ENCODE assay signal across 23 mouse cellular contexts in genomic region chr5:3571266-3571665, GRCm38 (mm10). TPM values are rescaled to one million over a fixed set of nuclear protein-coding genes. Genes with fewer than 3 reads are reported as not detected.
A peak's percentile ranks its signal among the peaks of the same experiment; 100 is the strongest.
DNase-seq lines count a peak whose midpoint lies in the region; ATAC-seq and TF ChIP-seq lines count a peak whose summit lies in the region.
"Had no signal": no experiment of that assay in that cellular context is flagged by ENCODE, and none has a peak within 500 bp of the region (broad histone marks: within the 10 kb centered on the region; RNA-seq: fewer than 3 reads in every experiment).

Gene 1700109H08Rik (plus strand): TSS chr5:3571566.

- no peak for TF ChIP-seq POLR2A in testis, adult 2 months (IDR thresholded peaks at IDR 0.05; ENCODE audit: control insufficient read depth, low read depth, low read length)

- peak within 1 kb of the TSS; percentile 70 for H3K27ac ChIP-seq in testis, adult 2 months (ENCODE audit: control insufficient read depth, insufficient read depth, low read depth, low read length)
- H3K27ac ChIP-seq: hindbrain, embryonic 14.5 days; hindbrain, postnatal 0 days had no signal

- no peaks in the 10 kb centered on the region for H3K27me3 ChIP-seq in testis, adult 2 months (ENCODE audit: control insufficient read depth, insufficient read depth, low read length)

- TF ChIP-seq CTCF in testis, adult 2 months (IDR thresholded peaks at IDR 0.05; ENCODE audit: control insufficient read depth, insufficient read depth, insufficient replicate concordance, low read depth, low read length), result no peak

- ATAC-seq in common myeloid progenitor, adult 5-6 weeks (replicated peaks; ENCODE audit: low read depth, poor library complexity, severe bottlenecking), result no peak
- no peak for ATAC-seq in megakaryocyte progenitor cell, adult 5-6 weeks (replicated peaks; ENCODE audit: poor library complexity)
- no peak for ATAC-seq in neutrophil, adult 5-6 weeks (ENCODE audit: extremely low read depth, insufficient number of reproducible peaks, low FRiP score, poor library complexity, severe bottlenecking)
- ATAC-seq: activated CD4-positive, CD25-positive, alpha-beta regulatory T cell, adult 4 months; forebrain, embryonic 14.5 days; forebrain, postnatal 0 days; hindbrain, postnatal 0 days; intestine, postnatal 0 days had no signal

- peaks cover 4% of the 10 kb centered on the region for H3K36me3 ChIP-seq in testis, adult 2 months (ENCODE audit: control insufficient read depth, insufficient read depth, low read length)

- no peaks in the 10 kb centered on the region for H3K4me1 ChIP-seq in testis, adult 2 months (ENCODE audit: control insufficient read depth, insufficient read depth, low read length)

- H3K4me3 ChIP-seq in testis, adult 2 months (ENCODE audit: control insufficient read depth, low read depth, low read length), result peak within 1 kb of the TSS; percentile 85

- DNase-seq in testis, postnatal 10 days (ENCODE audit: low spot score), result no peak
- no peak for DNase-seq in frontal cortex, adult 2 months (ENCODE audit: extremely low spot score in 1 of 2, low spot score in 1 of 2)
- DNase-seq in kidney, postnatal 14 days, result no peak
- DNase-seq in frontal cortex, postnatal 36 days (ENCODE audit: low spot score in 2 of 2), result no peak
- DNase-seq: adrenal gland, adult 8-10 months; adrenal gland, postnatal 25 days; B cell, adult 2 months; cerebellum, adult 8-10 months; cerebellum, postnatal 10 days; cerebellum, postnatal 36 days; forebrain, postnatal 0 days; gastrocnemius, postnatal 10 days; gastrocnemius, postnatal 36 days; heart, postnatal 36 days had no signal

RNA-seq across cellular contexts. Expression of gene 1700109H08Rik, which starts in this region (rescaled TPM):
- polyA plus RNA-seq in testis, adult 2 months (2012; rRNA removed), result 40.0 and 46.6 TPM in 2 replicates
- 15.8 and 17.7 TPM in 2 replicates for total RNA-seq in common myeloid progenitor, adult 5-6 weeks (2017)
- 21.7 and 34.3 TPM in 2 replicates for total RNA-seq in megakaryocyte progenitor cell, adult 5-6 weeks (2015)
- 13.2 and 14.0 TPM in 2 replicates for total RNA-seq in megakaryocyte progenitor cell, adult 5-6 weeks (2017)
- 18.7 and 28.1 TPM in 2 replicates for total RNA-seq in neutrophil, adult 5-6 weeks (2017)
- 6.0 and 7.8 TPM in 2 replicates for polyA plus RNA-seq in frontal cortex, adult 2 months (2012; rRNA removed)
